Mouse (Mus musculus): ENCODE measurements around the gene 4931428L18Rik. TPM values are rescaled to one million over a fixed set of nuclear protein-coding genes. Genes with fewer than 3 reads are reported as not detected.

4931428L18Rik gene
- total and polyA plus RNA-seq, 3 experiments = not detected

DNA sequence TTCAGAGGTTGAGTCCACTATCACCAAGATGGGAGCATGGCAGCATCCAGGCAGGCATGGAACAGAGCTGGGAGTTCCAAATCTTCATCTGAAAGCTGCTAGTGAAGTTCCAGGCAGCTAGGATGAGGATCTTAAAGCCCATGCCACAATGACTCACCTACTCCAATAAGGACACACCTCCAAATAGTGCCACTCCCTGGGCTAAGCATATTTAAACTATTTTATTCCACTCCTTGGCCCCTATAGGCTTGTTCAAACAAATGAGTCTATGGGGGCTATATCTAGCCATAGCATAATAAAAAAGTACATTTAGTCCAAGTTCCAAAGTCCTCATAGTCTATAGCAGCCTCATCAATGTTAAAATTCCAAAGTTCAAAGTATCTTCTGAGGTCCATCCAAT is 199.3 kb downstream of the 4931428L18Rik start:
- Histone ChIP-seq H3K9me3 (replicated peaks; ENCODE audit: insufficient read depth, low read length) (no peaks in the 10 kb centered on the region), H3K4me1 (ENCODE audit: control insufficient read depth in 1 of 2, insufficient read depth in 2 of 2, low read length in 2 of 2) (no peaks in the 10 kb centered on the region), H3K27me3 (ENCODE audit: control insufficient read depth in 1 of 2, insufficient read depth in 2 of 2, low read length in 2 of 2) (no peaks in the 10 kb centered on the region), H3K4me3 (ENCODE audit: control insufficient read depth in 1 of 2, insufficient read depth in 1 of 2, low read depth in 2 of 2, low read length in 2 of 2) (no peak overlapping the region), H3K36me3 (ENCODE audit: control insufficient read depth in 1 of 2, insufficient read depth in 2 of 2, low read length in 2 of 2) (no peaks in the 10 kb centered on the region), H3K27ac (ENCODE audit: control insufficient read depth, low read depth, low read length) (no peak overlapping the region), H3K79me2 (ENCODE audit: control insufficient read depth, insufficient read depth, low read length, poor library complexity) (no peaks in the 10 kb centered on the region), H3K9ac (ENCODE audit: control insufficient read depth, low read depth, low read length, poor library complexity, severe bottlenecking) (no peak overlapping the region)
- TF ChIP-seq CHD1 (IDR thresholded peaks at IDR 0.05; ENCODE audit: low read depth, low read length) (no peak), NELFE (IDR thresholded peaks at IDR 0.05; ENCODE audit: low read depth, low read length) (no peak), EP300 (IDR thresholded peaks at IDR 0.05; ENCODE audit: low read depth in 1 of 2, low read length in 2 of 2) (no peak), MXI1 (IDR thresholded peaks at IDR 0.05; ENCODE audit: low read depth, low read length) (no peak), NRF1 (IDR thresholded peaks at IDR 0.05; ENCODE audit: insufficient read depth, low read depth, low read length, poor library complexity, severe bottlenecking) (no peak), MYB (IDR thresholded peaks at IDR 0.05; ENCODE audit: low read depth, low read length) (no peak), HCFC1 (IDR thresholded peaks at IDR 0.05; ENCODE audit: low read depth, low read length) (no peak), ELF1 (IDR thresholded peaks at IDR 0.05; ENCODE audit: low read depth, low read length) (no peak), POLR2AphosphoS2 (IDR thresholded peaks at IDR 0.05; ENCODE audit: low read length) (no peak), TAL1 (IDR thresholded peaks at IDR 0.05; ENCODE audit: low read length) (no peak), CTCF (IDR thresholded peaks at IDR 0.05 in 2 of 3, conservative IDR thresholded peaks at IDR 0.05 in 1 of 3; ENCODE audit: control insufficient read depth in 1 of 3, insufficient read depth in 1 of 3, low read depth in 2 of 3, low read length in 3 of 3, poor library complexity in 1 of 3, severe bottlenecking in 1 of 3) (no peak), MYC (IDR thresholded peaks at IDR 0.05; ENCODE audit: low read depth, low read length) (no peak), POLR2A (IDR thresholded peaks at IDR 0.05; ENCODE audit: control insufficient read depth in 1 of 2, insufficient read depth in 1 of 2, low read depth in 1 of 2, low read length in 2 of 2, poor library complexity in 1 of 2) (no peak), SIN3A (IDR thresholded peaks at IDR 0.05; ENCODE audit: low read length) (no peak), MAZ (IDR thresholded peaks at IDR 0.05; ENCODE audit: low read depth, low read length) (no peak), RCOR1 (IDR thresholded peaks at IDR 0.05; ENCODE audit: low read depth, low read length) (no peak), TCF12 (IDR thresholded peaks at IDR 0.05; ENCODE audit: low read depth, low read length) (no peak), UBTF (IDR thresholded peaks at IDR 0.05; ENCODE audit: borderline replicate concordance, insufficient read depth, low read depth, low read length) (no peak), KAT2A (conservative IDR thresholded peaks at IDR 0.05; ENCODE audit: low read depth, low read length) (no peak), GATA1 (IDR thresholded peaks at IDR 0.05; ENCODE audit: low read depth, low read length) (no peak)
- DNase-seq (ENCODE audit: low read depth, low spot score) = no peak

DNA sequence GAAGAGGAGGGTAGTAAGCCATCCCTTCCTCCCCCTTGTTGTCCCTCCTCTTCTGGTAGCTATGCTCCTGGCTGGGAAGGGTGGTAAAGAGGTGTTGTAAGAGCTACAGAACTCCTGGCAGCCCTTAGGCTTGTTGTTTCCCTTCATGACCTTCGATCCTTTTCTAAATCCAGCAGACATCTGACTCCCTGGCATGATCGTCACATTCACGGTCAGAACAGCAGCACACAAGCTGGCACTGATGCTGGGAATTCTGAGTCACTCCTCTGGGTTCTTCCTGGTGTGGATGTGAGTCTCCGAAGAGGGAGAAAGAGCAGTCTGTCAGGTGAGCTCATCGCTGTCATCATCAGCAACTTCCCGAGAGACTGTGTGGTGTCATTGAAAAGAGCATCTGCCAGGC is 203.2 kb downstream of the 4931428L18Rik start:
- Histone ChIP-seq H3K9me3 (replicated peaks; ENCODE audit: insufficient read depth, low read length) (no peaks in the 10 kb centered on the region), H3K79me2 (ENCODE audit: control insufficient read depth, insufficient read depth, low read length, poor library complexity) (no peaks in the 10 kb centered on the region), H3K4me3 (ENCODE audit: control insufficient read depth in 1 of 2, insufficient read depth in 1 of 2, low read depth in 2 of 2, low read length in 2 of 2) (no peak overlapping the region), H3K9ac (ENCODE audit: control insufficient read depth, low read depth, low read length, poor library complexity, severe bottlenecking) (no peak overlapping the region), H3K27ac (ENCODE audit: control insufficient read depth, low read depth, low read length) (no peak overlapping the region), H3K36me3 (ENCODE audit: control insufficient read depth in 1 of 2, insufficient read depth in 2 of 2, low read length in 2 of 2) (no peaks in the 10 kb centered on the region), H3K27me3 (ENCODE audit: control insufficient read depth in 1 of 2, insufficient read depth in 2 of 2, low read length in 2 of 2) (no peaks in the 10 kb centered on the region), H3K4me1 (ENCODE audit: control insufficient read depth in 1 of 2, insufficient read depth in 2 of 2, low read length in 2 of 2) (no peaks in the 10 kb centered on the region)
- TF ChIP-seq GABPA (IDR thresholded peaks at IDR 0.05; ENCODE audit: low read depth, low read length) (no peak), ZKSCAN1 (IDR thresholded peaks at IDR 0.05; ENCODE audit: low read depth, low read length) (no peak), EP300 (IDR thresholded peaks at IDR 0.05; ENCODE audit: low read depth in 1 of 2, low read length in 2 of 2) (no peak), SMC3 (IDR thresholded peaks at IDR 0.05; ENCODE audit: low read depth, low read length) (no peak), CHD2 (IDR thresholded peaks at IDR 0.05; ENCODE audit: low read length) (no peak)
- DNase-seq (ENCODE audit: low read depth, low spot score) = no peak

Data from MEL (cell line).